ENCODE assay signal across 30 mouse cellular contexts in the genomic region with DNA sequence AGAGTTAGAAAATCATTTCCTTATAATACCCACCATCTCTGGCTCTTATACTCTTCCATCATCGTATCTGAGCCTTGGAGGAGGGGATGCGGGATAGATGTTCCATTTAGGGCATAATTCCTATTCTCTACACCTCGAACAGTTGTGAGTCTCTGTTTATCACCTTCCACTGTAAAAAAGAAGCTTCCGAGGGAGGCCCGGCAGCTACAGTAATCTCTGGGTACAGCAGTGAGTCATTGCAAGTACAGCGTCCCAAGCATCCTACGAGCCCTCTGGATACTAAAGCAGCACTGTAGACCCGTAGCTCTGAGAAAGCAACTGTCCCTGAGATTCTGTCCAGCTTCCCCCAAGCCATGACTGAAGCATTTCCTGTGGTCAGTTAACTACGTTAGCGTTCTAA.
DNase-seq lines count a peak whose midpoint lies in the region; ATAC-seq and TF ChIP-seq lines count a peak whose summit lies in the region.
"Had no signal": no experiment of that assay in that cellular context is flagged by ENCODE, and none has a peak within 500 bp of the region (broad histone marks: within the 10 kb centered on the region; RNA-seq: fewer than 3 reads in every experiment).

No protein-coding gene starts in this region.

- peaks cover 13% of the 10 kb centered on the region for H3K4me1 ChIP-seq in midbrain, embryonic 16.5 days (ENCODE audit: control insufficient read depth, insufficient read depth, low read length)

- 92% methylated on average over 10 of the region's 10 CpGs for WGBS in midbrain, embryonic 16.5 days

- 0 out of 2 replicates have a peak overlapping the region, but pooled peaks have one; percentile 18 for H3K27ac ChIP-seq in layer of hippocampus, adult 2 months
- H3K27ac ChIP-seq in midbrain, embryonic 16.5 days (ENCODE audit: low read length), result no peak overlapping the region
- H3K27ac ChIP-seq: embryonic facial prominence, embryonic 13.5 days; embryonic facial prominence, embryonic 15.5 days; forebrain, embryonic 10.5 days; forebrain, embryonic 12.5 days had no signal

- ATAC-seq in midbrain, embryonic 16.5 days, result no peak
- ATAC-seq: activated CD4-positive, CD25-positive, alpha-beta regulatory T cell, adult 4 months; CD4-positive, CD25-positive, alpha-beta regulatory T cell, adult 4 months; forebrain, embryonic 14.5 days; forebrain, embryonic 16.5 days; Patski had no signal

- intact Hi-C loops in heart, postnatal 25 days (cut with DNase I), result loop anchor here (10.0 kb wide), 1 partner anchor 406 kb away; no protein-coding TSS in a partner anchor

- no peaks in the 10 kb centered on the region for H3K36me3 ChIP-seq in midbrain, embryonic 16.5 days (ENCODE audit: control insufficient read depth, insufficient read depth, low read length)
- H3K36me3 ChIP-seq: embryonic facial prominence, embryonic 15.5 days; forebrain, embryonic 12.5 days had no signal

- no peak overlapping the region for H3K4me2 ChIP-seq in midbrain, embryonic 16.5 days (ENCODE audit: low read length)
- H3K4me2 ChIP-seq: embryonic facial prominence, embryonic 13.5 days; embryonic facial prominence, embryonic 15.5 days; forebrain, embryonic 12.5 days had no signal

- TF ChIP-seq CTCF in layer of hippocampus, adult 2 months (conservative IDR thresholded peaks at IDR 0.05), result no peak

- H3K9me3 ChIP-seq in midbrain, embryonic 16.5 days (replicated peaks; ENCODE audit: control insufficient read depth, low read length, poor library complexity, severe bottlenecking), result no peaks in the 10 kb centered on the region
- H3K9me3 ChIP-seq: embryonic facial prominence, embryonic 13.5 days; embryonic facial prominence, embryonic 15.5 days; forebrain, embryonic 10.5 days; forebrain, embryonic 12.5 days; G1E had no signal

- no peak overlapping the region for H3K9ac ChIP-seq in midbrain, embryonic 16.5 days (ENCODE audit: low read depth, low read length)
- H3K9ac ChIP-seq: embryonic facial prominence, embryonic 13.5 days; embryonic facial prominence, embryonic 15.5 days; forebrain, embryonic 12.5 days had no signal

- no peaks in the 10 kb centered on the region for H3K27me3 ChIP-seq in midbrain, embryonic 16.5 days (ENCODE audit: control insufficient read depth, insufficient read depth, low read depth, low read length)
- H3K27me3 ChIP-seq: CH12.LX; embryonic facial prominence, embryonic 13.5 days; embryonic facial prominence, embryonic 15.5 days; forebrain, embryonic 12.5 days; Patski had no signal

- DNase-seq in heart, adult 11 months, result peak; percentile 78
- DNase-seq in heart, postnatal 25 days (ENCODE audit: low spot score), result no peak
- DNase-seq in layer of hippocampus, adult 2 months (ENCODE audit: low spot score in 2 of 2), result no peak
- DNase-seq in layer of hippocampus, postnatal 36 days, result no peak
- DNase-seq in brain, adult 2 months (ENCODE audit: low read depth, low spot score), result peak; percentile 38
- no peak for DNase-seq in right cerebral cortex, postnatal 36 days (ENCODE audit: low spot score in 2 of 2)
- DNase-seq: adrenal gland, adult 8-10 months; adrenal gland, postnatal 14 days; adrenal gland, postnatal 36 days; B cell, adult 2 months; cerebellum, adult 11 months; cerebellum, adult 18-20 months; cerebellum, adult 8-10 months; cerebellum, adult 9-11 months; cerebellum, postnatal 14 days; cerebellum, postnatal 36 days; embryo, embryonic 11 days had no signal

- no peak overlapping the region for H3K4me3 ChIP-seq in layer of hippocampus, adult 2 months
- H3K4me3 ChIP-seq in midbrain, embryonic 16.5 days (ENCODE audit: low read depth, low read length), result no peak overlapping the region
- H3K4me3 ChIP-seq: embryonic facial prominence, embryonic 13.5 days; embryonic facial prominence, embryonic 15.5 days; erythroblast, embryonic 14.5 days; forebrain, embryonic 10.5 days; forebrain, embryonic 12.5 days had no signal

Comparison
In these comparisons a context has a peak if more than half of its experiments do, and no peak if none do; other contexts are left out.
1. DNase-seq: peak in heart, adult 11 months (single experiment) and brain, adult 2 months (single experiment); none in heart, postnatal 25 days (single experiment), layer of hippocampus, adult 2 months (0 of 2), layer of hippocampus, postnatal 36 days (0 of 2) and right cerebral cortex, postnatal 36 days (0 of 2).